Mouse (Mus musculus) ES-CJ7 (cell line): ENCODE results near the gene Tcf23.

ENCODE experiments used
- DNase-seq: peaks from one replicate; pipeline ENCODE4 v3.0.0; 2011; ENCODE audit warnings: low read depth, low spot score

Tcf23 gene

DNA sequence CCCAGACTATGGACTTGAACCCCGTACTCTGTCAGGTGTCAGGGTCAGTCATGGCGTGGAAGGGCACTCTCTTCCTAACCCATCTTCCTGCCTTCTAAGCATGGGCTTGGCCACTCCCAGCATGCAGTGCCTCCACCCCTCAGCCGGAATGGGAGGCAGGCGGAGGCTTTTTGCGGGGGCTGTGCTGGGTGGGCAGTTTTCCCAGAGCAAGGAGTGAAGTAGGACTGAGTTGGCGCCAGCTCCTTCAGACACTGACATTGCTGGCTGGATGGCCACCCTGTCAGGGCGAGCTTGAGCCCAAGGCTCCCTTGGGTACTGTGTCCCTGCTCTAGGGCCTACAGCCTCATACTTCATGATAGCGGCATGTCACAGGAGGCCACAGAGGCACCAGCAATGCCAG is at the start of gene Tcf23:
TSS of gene Tcf23 (plus strand) at position 247 of the 400 bp plus-strand sequence.
- no peak for DNase-seq

DNA sequence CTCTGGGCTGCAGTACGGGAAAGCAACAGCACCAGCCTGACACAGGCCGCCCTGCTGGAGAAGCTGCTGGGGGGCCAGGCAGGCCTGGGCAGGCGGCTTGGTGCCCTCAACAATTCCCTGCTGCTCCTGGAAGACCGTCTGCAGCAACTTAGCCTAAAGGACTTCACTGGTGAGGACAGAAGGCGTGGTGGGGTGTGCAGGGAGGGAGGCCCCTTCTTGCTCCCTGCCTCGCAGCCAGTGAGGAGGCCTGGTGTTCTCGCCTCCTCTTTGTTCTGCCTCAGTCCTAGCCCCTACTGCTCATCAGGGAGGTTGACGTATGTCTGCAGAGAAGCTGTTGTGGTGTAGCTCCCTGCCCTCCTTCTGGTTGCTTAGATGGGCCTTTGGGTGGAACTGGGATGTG is 49.8 kb upstream of the Tcf23 start:
- no peak for DNase-seq

DNA sequence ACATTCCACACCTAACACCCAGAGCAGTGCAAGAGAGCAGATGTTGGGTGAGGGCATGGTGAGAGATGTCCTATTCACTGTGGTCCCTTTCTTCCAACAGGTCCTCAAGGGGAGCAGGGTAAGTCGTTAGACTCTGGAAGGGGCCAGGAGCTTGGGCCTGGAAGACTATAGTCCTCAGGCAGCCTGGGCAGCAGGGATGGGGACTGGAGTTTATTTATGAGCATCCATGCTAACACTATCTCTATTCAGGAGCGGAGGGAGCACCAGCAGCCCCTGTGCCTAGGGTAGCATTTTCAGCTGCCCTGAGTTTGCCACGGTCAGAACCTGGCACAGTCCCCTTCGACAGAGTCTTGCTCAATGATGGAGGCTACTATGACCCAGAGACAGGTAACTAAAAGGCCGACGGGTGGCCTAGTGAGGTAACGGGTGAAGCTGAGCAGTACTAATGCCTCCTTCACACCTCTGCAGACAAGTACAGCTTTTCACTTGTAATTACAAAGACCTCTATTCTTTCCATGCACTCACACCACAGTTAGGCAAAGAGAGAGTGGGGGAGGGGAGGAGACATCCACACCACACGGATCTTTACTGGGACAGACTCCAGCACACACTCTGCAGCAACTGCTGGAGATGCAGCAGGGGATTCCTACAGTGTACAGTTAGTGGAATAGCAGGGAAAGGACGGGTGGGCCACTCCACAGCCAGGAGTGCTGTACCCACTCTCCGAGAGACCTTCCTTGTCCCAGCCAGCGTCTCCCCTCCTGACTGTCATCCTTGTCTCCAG is 48.4 kb upstream of the Tcf23 start:
- peak; percentile 66 for DNase-seq

DNA sequence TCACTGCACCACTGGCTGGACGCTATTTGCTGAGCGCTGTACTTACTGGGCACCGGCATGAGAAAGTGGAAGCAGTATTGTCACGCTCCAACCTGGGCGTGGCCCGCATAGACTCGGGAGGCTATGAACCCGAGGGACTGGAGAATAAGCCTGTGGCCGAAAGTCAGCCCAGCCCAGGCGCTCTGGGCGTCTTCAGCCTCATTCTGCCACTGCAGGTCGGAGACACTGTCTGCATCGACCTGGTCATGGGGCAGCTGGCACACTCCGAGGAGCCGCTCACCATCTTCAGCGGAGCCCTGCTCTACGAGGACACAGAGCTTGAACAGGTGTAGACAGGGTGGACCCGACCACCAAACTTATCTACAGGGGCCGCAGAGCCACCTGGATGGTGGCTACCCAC is 47.8 kb upstream of the Tcf23 start:
- DNase-seq: no peak

DNA sequence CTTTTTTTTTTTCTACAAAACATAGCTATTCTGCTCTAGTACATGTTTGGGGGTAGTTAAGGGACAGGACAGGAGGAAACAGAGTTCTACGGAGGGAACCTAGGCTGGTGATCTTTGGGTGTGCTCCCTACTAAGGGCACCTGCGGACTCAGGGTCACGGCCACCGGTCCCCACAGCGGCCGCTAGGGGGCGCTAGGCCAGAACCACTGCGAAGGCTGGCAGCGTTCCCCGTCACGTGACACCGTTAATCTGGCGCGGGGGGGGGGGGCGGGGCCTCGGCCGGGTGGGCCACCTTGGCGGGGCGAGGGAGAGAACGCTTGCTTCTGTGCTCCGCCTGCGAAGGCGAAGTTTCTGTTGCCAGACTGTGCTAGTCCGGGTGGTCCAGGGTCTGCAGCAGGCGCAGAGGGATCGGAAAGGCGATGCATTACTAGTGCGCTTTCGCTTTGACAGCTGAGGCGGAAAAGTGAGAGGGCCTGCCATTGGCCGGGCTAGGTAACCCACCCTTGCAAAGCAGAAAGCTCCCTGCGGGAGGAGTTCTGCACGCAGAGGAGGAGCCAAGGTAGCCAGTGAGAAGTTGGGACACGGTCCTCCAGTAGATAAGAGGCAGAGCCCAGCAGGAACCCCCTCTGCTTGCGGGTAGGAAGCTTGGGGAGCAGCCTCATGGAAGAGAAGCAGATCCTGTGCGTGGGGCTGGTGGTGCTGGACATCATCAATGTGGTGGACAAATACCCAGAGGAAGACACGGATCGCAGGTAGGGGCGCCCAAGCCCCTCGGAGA is 47.0 kb upstream of the Tcf23 start, which contains the start of gene Khk:
TSS of gene Khk (plus strand) at position 176 of the 778 bp plus-strand sequence.
- DNase-seq: peak; percentile 88

DNA sequence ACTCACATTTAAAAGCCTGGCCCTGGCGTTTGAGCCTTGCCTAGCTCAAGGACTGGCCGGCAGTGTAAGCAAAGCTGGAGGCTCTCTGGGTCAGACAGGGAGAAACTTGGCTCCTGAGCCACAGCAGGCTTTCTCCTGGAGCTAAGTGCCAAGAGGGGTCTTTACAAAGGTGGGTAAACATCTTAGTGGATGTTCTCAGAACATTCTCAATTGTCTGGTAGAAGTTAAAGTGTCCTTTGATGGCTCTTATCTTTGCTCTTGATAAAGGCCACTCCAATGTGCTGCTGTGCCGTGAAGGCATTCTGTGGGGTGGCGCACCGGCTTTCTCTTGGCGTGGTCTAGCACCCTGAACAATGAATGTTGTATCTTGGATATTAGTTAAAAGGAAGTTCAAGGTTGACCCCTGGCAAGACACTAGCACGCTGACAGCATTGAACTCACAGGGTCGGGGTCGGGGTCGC is 45.9 kb upstream of the Tcf23 start:
- DNase-seq: no peak

DNA sequence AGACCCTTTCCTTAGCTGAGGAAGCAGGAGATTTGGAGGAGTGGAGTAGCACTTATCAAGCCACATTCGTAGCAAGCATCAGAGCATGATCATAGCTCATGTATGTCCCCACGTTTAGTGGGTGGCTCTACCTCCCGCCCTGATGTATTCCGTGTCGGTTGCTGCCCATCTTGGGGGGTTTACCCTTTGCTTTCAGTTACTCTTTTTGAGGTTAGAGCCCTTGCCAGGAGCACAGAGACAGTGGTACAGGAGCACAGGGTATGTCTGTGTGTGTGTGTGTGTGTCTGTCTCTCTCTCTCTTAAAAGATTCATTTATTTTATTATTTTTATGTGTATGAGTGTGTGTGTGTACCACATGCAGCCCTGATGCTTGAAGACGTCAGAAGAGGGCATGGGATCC is 45.3 kb upstream of the Tcf23 start:
- DNase-seq: no peak

DNA sequence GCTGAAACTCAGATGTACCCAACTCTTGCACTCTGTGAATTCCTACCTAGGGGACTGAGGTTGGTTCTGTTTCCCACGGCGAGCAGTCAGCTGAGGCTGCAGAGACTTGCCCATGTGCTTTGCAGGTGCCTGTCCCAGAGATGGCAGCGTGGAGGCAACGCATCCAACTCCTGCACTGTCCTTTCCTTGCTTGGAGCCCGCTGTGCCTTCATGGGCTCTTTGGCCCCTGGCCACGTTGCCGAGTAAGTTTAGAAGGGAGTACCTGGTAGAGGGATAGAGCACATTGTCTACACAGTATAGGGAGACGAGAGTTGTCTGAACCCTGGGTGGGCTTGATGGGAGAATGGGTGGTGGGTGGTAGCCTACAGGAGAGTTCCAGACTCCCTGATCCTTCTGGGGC is 43.8 kb upstream of the Tcf23 start:
- DNase-seq: no peak

DNA sequence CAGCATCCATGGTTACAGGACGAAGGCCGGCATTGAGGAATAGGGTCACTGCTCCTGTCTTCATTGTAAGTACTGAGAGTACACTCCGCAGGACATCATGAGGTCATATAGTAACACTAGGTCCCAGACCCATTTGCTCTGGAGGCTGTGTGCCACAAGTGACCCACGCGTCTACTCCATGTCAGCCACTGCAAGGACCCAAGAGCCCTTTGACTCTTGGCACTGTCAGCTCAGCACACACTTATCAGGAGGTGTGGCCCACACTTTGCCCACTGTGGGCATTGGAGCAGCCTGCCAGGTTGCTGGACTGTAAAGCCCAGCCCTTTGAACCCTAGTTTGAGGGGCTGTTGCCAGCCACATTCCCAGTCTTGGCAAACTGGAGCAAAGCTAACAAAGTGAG is 43.2 kb upstream of the Tcf23 start:
- DNase-seq: no peak

DNA sequence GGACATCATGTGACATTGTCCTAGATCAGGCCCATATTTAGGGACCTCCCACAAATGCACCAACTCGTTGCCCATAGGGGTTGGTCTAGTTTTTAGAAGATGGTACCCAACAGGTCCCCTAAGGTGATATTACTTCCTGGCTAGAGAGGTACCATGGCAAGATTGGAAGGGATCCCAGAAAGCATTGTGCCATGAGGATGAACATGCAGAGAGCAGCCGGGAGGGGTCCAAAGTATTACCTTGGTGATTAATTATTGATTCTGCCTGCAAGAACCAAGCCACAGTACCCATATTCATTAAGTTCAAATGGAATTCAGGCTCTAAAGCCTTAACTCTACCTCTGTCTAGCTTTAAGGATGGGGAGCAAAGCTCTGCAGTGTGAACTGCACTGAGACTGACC is 42.4 kb upstream of the Tcf23 start:
- no peak for DNase-seq

DNA sequence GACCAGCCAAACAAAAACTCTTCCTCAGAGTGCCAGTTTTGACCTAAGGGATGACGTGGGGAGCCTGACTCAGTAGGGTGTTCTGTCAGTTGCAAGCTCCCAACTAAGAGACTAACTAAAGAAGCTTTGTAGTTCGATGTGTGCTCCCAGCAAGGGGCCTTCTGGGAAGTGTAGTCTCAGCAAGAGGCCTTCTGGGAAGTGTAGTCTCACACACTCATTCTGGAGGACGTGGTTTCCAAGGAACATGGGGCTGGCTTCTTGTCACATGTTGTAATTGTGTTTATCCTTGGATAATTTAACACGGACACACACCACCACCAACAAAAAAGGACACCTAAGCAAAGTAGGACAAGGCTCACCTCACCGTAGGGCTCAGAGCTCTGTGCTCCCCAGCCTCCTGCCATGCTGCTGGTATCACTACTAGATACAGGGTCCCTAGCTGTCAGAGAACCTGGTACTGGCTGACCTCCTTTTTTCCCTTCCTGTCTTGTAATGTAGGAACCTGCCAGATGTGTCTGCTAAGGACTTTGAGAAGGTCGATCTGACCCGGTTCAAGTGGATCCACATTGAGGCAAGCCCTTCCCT is 40.4 kb upstream of the Tcf23 start:
- DNase-seq: peak; percentile 56

DNA sequence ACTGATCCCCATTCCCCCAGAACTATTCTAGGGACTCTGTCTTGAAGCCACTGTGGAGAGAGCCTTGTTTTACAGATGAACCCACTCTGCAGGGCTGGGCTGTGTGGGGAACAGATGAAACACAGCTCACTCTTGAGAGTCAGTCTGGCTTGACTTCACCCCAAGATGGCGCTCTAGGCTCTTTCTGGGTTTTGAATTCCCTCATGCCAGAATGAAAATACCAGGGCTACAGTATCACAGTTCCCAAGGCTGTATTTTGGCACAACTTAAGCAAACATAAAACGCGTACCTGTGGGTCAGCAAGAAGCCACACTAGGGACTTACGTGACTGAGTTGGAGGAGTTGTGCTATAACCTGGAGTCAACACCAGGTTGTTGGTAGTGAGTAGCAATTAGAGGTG is 38.3 kb upstream of the Tcf23 start:
- DNase-seq: peak; percentile 56

DNA sequence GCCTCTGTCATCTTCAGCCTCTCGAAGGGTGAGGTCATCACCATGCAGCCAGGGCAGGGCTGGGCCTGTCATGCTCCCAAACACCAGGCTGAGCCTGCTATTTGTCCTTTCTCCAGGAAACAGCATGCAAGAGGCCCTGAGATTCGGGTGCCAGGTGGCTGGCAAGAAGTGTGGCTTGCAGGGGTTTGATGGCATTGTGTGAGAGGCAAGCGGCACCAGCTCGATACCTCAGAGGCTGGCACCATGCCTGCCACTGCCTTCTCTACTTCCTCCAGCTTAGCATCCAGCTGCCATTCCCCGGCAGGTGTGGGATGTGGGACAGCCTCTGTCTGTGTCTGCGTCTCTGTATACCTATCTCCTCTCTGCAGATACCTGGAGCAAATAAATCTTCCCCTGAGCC is 37.6 kb upstream of the Tcf23 start:
- DNase-seq: no peak

DNA sequence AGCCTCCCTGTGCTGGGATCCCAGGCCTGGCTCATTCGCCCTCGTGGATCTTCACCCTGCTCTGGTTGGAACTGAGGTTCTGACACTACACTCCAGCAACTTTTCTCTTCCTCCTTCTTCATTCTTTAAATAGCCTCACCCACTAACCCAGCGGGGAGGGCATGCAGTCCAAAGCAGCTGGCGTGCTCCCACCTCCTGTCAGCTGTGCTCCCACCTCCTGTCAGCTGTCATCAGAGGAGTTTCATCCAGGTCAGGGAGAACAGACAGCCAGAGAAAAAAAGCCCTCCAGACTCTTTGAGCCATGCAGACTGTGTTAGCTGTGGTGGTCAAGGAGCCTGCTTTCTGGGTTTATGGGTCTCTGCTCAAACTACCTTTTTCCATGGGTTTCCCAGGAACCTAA is 37.1 kb upstream of the Tcf23 start:
- DNase-seq: no peak

DNA sequence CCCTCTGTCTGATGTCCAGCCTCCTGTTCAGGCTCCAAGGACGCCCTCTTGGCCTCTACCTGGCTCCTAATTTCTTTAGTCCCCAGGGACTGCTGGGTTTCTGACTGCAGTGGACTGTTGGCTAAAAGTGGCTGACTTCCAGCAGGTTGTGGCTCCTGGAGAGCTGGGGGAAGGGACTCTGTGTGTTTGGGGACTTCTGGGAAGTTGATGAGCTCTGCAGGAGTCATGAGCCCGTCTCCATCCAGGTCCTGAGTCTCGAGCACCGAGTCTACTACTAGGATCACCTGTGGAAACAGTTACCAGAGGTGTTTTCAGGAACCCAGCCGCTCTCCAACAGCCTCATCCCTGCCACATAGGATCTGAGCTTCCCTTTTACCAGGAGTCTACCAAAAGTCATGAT is 34.8 kb upstream of the Tcf23 start:
- no peak for DNase-seq

DNA sequence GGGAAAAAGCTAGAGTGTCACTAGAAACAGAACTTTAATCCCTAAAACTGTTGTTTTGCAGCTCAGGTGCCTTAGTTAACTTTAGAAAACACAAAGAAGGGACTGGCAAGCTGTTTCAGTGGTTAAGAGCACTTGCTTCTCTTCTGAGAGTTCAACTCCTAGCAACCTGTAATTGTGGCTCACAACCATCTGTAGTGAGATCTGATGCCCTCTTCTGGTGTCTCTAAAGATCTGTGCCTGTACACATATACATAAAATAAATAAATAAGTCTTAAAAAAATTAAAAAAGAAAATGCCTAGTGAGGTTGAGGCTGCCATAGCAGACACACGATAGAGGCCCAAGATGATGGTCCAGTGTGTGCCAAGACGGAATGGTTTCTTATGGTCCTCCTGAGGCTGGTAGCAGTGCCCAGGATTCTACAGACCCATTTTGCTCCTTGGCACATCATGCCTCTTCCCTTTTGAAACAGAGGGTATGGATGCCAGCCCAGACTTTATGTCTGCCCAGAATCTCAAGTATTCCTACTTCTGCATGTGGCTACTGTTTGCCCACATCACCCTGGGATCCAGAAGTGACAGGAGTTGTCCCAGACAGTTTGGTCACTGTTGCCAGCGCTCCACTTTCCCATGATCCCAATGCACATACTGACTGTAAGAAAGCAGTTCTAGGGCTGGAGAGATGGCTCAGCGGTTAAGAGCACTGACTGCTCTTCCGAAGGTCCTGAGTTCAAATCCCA is 33.6 kb upstream of the Tcf23 start:
- DNase-seq: no peak

DNA sequence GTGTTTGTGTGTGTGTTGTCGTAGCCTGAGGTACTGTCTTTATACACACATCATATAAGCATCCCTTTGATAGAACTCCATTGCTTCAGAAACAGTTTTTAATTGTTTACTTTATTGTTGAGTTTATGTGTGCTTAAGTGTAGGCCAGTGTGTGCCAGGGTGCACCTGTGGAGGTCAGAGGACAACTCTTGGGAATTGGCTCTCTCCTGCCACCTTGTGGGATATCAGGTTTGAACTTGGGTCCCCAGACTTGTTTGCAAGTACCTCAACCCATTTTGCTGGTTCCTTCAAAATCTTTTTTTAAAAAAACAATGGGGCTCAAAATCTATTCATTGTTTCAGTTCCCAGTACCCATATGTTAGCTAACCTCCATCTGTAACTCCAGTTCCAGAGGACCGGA is 25.5 kb upstream of the Tcf23 start:
- DNase-seq: peak; percentile 60

DNA sequence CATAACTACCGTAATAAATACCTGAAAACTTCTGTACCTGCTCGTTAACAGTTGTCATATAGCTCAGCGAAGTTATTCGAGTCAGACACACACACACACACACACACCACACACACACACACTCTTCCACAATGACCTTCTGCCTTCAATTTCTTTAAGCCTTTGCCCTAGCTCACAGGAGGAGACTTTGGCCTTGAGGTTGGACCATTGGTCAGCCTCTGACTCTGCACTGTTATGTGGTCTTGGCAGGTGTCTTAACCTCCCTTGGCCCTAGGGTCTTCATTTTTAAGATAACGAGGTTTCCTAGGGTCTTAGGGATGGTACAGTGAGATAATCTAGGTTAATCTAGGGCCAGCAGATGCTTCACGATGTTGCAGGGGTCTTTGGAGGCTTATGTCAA is 24.1 kb upstream of the Tcf23 start:
- no peak for DNase-seq

DNA sequence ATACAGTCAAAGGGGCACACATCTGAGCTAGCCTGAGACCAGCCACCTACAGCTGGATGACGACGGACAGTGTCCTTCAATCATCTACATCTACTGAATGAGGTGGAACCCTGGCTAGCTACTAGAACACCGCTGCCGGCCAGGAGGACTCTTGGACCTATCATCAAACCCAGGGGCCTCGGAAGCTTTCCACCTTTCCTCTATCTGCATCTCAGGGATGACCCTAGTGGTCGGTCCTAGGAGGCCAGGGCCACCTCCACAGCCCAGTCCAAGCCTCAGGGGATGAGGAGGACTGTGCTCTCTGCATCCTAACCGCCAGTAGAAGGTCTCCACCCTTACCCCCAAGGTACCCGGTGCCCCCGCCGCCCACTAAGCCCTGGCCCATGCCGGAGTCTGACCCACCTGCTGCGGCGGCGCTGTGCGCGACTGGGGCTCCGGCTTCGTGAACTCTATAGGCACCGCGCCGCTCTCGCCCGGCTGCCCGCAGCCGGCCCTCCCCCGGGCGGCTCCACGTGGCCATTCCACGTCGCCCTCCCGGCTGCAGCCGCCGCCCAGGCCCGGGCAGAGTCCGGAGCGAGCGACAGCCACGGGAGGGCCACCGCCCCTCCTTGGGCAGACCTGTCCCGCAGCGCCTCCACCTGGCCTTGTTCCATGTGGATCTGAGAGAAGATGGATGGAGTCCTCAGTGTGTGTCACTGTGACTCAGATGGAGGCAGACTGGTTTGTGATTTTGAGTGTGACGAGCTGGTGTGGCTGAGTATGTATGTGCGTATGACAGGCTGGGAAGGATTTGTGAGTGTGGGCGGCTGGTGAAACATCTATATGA is 23.3 kb upstream of the Tcf23 start, which contains the start of gene Cgref1:
TSS of gene Cgref1 (minus strand) at position 636 of the 826 bp plus-strand sequence.
- DNase-seq: peak; percentile 68

DNA sequence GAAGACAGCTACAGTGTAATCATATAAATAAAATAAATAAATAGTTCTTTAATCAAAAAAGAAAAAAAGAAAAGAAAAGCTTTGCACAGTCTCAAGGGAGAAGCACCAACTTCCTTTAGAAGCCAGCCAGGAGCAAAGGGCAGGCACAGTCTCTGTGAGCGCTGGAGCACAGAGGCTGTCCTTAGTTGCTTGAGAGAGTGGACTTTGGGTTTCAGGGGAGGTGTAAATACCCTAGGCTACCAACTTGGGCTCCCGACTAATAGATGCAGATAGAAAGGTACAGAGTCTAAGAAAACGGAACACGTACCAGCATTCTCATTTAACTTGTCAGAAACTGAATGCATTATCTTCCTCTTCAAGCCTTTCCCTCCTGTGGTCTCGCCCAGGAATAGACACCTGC is 19.8 kb upstream of the Tcf23 start:
- no peak for DNase-seq
